Mouse (Mus musculus) bone marrow macrophage, adult 2 months (primary cell): ENCODE measurements around the gene Scyl1.

Experiments used
- CTCF ChIP-seq: IDR thresholded peaks from 2 replicates; pipeline ENCODE4 v1.5.1; 2012; ENCODE audit warnings: low read depth, mild to moderate bottlenecking, low read length, moderate library complexity
- POLR2A ChIP-seq: IDR thresholded peaks from 2 replicates; pipeline ENCODE4 v1.6.1; 2012; ENCODE audit warnings: mild to moderate bottlenecking, low read depth, low read length, borderline replicate concordance

GRCm38 (mm10) chr19:5801432-5801964 lies 30.3 kb upstream of the Scyl1 start:
- TF ChIP-seq CTCF, result no peak
- no peak for TF ChIP-seq POLR2A
